Mouse (Mus musculus): ENCODE results near the gene Shcbp1l.
"Not testable (repeated sequence)": the region's sequence is repeated elsewhere in the genome, so short reads cannot be mapped to it uniquely, and the experiment has no call there.

The Shcbp1l gene

GRCm38 (mm10) chr1:153424770-153425584, at the start of gene Shcbp1l:
TSS of gene Shcbp1l (plus strand) at chr1:153425162.
- peak; percentile 92 for DNase-seq (ENCODE audit: low read depth, low spot score)

DNA sequence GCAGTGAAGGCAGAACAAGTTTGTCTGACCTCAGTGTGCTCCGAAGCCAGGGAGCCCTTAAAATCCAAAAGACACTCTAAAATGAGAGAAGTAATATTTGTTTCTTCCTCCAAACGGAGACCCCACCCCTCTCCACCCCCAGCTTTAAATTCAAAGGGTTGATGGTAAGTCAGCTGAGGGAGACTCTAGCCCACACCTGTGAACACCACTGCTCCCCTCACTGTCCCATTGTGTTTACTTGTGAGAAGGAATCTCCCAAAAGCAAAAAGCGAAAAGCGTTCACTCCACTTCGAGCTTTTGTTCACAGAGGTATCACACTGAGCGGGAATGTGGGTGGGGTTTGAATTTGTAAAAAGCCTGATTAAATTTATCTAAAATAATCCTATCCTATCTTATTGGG, 48.5 kb upstream of the Shcbp1l start:
- DNase-seq (ENCODE audit: low read depth, low spot score), result no peak

- no peak for DNase-seq (ENCODE audit: low read depth, low spot score)
Measured at GRCm38 (mm10) chr1:153378587-153378986, 46.4 kb upstream of the Shcbp1l start.

- DNase-seq (ENCODE audit: low read depth, low spot score), result no peak
Measured at GRCm38 (mm10) chr1:153379832-153380231, 45.1 kb upstream of the Shcbp1l start.

DNA sequence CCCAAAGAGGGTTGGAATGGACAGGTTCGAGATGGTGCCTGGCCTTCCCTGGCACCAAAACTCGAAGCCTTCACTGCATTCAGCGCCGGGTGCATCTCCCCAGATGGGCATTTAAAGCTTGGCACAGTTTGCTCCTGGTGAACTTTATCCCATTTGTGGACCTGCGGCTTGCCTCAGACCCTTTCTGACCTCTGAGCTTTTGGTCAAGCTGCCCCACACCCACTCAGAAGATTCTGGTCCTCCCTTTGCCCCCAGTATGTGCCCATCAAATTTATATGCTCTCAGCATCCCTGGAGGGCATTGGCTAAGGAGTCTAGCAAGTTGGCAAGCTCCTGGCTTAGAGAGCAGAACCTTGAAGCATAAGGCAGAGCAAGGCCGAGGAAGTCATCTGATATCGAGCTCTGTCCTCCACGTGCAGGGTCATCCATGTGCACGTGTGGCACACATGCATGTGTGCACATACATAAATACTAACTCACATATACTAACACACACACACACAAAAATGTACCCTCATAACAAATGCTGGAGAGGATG, 44.1 kb upstream of the Shcbp1l start:
- no peak for DNase-seq (ENCODE audit: low read depth, low spot score)

GRCm38 (mm10) chr1:153385081-153385480, 39.9 kb upstream of the Shcbp1l start:
- DNase-seq (ENCODE audit: low read depth, low spot score), result no peak

- not testable (repeated sequence) for DNase-seq (ENCODE audit: low read depth, low spot score)
Measured at GRCm38 (mm10) chr1:153385661-153386060, 39.3 kb upstream of the Shcbp1l start.

DNA sequence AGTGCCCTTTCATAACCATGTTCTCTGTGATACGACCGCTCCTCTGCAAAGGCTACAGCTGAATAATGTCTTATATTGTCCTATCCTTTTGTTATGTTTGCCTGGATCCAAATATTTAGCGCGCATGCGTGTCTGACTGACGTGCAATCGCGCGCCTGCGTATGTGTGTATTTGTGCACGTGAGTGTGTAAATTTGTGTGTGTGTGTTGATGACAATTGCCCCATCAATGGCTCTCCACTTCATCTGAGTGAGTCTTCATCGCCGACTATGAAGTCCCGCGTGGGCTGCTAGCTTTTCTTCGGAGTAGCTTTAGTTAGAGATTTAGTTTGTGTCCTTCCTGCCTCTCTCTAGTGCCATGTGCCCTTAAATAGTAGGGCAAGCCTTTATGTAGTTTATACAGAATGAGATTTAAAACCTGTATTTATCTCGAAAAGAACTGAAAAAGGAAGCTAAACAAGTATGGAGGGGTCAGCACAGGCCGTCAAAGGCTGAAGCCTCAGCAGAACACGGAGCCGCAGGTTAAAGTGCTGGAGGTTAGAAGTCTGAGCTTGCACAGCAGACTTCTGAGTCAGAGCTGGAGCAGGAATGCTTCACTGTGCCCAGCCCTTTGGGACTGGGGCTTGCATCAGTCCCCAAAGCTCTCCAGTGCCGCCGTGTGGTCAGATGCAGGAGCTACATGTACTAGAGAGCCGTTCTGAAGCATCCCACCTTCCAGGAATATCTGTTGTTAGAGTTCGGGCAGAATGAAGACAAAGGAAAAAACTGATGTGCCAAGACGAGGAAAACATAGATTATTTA, 38.5 kb upstream of the Shcbp1l start:
- peak; percentile 63 for DNase-seq (ENCODE audit: low read depth, low spot score)

DNA sequence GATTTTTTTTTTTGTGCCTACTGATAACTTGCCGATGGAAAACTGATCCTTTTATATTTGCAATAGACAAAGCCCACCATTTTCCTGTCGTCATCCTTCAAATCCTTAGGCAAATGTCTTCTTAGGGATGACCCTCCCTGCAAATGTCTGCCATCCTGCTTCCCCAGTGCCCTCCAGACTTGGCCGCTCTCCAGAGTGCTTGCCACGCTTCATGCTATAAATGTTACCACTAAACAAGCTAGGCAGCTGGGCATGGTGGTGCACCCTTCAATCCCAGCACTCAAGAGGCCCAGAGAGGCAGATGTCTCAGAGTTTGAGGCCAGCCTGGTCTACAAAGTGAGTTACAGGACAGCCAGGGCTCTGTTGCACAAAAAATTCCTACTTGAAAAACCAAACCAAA, 29.3 kb upstream of the Shcbp1l start:
- not testable (repeated sequence) for DNase-seq (ENCODE audit: low read depth, low spot score)

DNA sequence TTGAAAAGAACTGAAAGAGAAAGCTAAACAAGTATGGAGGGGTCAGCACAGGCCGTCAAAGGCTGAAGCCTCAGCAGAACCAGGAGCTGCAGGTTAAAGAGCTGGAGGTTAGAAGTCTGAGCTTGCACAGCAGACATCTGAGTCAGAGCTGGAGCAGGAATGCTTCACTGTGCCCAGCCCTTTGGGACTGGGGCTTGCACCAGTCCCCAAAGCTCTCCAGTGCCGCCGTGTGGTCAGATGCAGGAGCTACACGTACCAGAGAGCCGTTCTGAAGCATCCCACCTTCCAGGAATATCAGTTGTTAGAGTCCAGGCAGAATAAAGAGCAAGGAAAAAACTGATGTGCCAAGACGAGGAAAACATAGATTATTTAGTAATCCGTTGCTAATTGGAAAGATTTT, 23.2 kb upstream of the Shcbp1l start:
- peak; percentile 60 for DNase-seq (ENCODE audit: low read depth, low spot score)

GRCm38 (mm10) chr1:153407641-153408040, 17.3 kb upstream of the Shcbp1l start:
- DNase-seq (ENCODE audit: low read depth, low spot score), result peak; percentile 17

- peak; percentile 12 for DNase-seq (ENCODE audit: low read depth, low spot score)
Measured at GRCm38 (mm10) chr1:153408296-153408695, 16.7 kb upstream of the Shcbp1l start.

GRCm38 (mm10) chr1:153410915-153411314, 14.0 kb upstream of the Shcbp1l start:
- not testable (repeated sequence) for DNase-seq (ENCODE audit: low read depth, low spot score)

DNA sequence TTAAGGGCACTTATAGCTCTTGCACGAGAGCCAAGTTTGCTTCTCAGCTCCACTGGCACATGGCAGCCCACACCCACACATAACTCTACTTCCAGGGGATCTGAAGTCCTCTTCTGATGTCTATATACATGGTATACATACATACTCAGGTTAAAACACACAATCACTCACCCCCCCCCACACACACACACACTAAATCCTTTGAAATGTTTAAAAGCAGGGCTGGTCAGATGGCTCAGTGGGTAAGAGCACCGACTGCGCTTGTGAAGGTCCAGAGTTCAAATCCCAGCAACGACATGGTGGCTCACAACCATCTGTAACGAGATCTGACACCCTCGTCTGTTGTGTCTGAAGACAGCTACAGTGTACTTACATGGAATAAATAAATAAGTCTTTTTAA, 13.2 kb upstream of the Shcbp1l start:
- peak; percentile 15 for DNase-seq (ENCODE audit: low read depth, low spot score)

DNA sequence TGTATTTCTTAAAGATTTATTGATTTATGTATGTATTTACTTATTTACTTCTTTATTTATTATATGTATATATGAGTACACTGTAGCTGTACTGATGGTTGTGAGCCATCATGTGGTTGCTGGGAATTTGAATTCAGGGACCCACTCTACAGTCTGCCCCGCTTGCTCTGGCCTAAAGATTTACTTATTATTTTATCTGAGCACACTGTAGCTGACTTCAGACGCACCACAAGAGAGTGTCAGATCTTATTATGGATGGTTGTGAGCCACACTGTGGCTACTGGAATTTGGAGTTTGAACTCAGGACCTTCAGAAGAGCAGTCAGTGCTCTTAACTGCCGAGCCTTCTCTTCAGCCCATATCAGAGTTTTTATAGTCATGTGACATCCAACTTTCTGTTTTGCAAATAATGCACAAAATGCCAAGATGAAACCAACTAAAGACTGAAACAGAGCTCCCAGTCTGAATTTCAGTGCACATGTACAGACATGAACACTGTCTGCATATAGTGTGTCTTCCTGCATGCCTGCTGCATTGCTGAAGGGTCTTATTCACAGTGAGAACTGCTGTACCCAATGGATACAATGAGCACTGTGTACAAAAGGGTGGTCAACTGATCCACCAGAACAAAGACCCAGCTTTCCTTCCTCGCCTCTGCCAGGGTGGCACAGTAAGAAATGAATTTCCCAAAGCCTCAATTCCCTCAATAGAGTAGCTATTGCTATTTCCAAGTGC, 12.1 kb upstream of the Shcbp1l start:
- not testable (repeated sequence) for DNase-seq (ENCODE audit: low read depth, low spot score)

DNA sequence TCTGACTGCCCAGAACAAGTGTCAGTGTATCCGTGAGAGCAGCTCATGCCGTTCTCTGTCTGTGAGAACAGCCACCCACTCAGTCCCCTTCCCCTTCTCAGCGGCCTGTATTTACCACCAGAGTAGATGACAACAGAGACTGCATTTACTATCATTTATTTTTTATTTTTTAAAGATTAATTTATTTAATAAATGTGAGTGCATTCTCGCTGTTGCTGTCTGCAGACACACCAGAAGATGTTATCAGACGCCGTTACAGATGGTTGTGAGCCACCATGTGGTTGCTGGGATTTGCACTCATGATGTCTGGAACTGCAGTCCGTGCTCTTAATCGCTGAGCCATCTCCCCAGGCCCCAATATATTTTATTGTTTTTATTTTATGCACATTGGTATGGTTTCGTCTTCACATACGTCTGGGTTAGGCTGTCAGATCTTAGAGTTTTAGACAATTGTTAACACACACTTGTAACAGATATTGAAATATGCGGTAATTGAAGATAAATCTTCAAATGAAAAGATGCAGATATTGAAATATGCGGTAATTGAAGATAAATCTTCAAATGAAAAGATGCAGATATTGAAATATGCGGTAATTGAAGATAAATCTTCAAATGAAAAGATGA, 11.5 kb upstream of the Shcbp1l start:
- peak; percentile 51 for DNase-seq (ENCODE audit: low read depth, low spot score)

DNA sequence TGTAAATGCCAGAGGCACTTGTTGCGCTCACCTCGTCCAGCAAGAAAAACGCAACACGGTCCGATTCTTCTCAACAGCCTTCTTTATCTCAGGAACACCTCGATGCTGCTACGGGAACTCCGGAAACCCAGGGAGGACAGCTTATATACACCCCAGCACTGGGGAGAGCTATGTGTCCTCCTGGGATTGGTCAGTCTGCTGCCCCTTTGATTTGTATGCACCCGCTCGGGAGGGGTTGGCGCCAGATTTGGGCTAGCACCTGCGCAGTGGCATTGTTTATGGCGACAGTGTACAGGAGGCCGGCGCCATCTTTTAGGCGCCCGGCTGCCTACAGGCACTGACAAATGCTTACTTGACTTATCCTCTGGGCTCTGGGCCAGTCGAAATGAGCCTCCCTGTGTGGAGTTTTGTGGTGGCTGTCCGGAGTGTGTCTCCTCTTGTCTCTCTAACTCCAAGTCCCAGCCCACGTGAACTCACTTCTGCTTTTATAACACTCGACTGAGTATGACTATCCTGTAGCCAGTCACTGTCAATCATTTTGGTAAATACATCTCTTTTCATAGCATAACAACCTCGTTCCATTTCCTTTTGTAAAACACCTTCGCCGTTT, 10.7 kb upstream of the Shcbp1l start:
- DNase-seq (ENCODE audit: low read depth, low spot score), result peak; percentile 94

DNA sequence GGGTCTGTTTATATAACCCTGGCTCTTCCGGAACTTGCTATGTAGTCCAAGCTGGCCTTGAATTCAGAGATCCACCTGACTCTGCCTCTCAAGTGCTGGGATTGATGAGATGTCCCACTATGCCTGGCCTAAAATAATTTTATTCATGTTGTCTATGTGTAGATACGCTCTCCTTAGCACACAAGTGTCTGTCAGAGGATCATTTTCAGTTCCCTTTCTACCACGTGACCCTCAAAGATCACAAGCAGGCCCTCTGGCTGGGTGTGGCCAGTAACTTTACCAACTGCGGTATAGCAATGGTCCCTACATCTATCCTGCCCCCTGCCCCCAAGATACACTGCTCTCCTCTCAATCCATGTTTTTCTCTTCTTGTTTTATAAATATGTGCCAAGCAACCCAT, 10.0 kb upstream of the Shcbp1l start:
- peak; percentile 94 for DNase-seq (ENCODE audit: low read depth, low spot score)

GRCm38 (mm10) chr1:153415742-153416141, 9.2 kb upstream of the Shcbp1l start:
- DNase-seq (ENCODE audit: low read depth, low spot score), result not testable (repeated sequence)

DNA sequence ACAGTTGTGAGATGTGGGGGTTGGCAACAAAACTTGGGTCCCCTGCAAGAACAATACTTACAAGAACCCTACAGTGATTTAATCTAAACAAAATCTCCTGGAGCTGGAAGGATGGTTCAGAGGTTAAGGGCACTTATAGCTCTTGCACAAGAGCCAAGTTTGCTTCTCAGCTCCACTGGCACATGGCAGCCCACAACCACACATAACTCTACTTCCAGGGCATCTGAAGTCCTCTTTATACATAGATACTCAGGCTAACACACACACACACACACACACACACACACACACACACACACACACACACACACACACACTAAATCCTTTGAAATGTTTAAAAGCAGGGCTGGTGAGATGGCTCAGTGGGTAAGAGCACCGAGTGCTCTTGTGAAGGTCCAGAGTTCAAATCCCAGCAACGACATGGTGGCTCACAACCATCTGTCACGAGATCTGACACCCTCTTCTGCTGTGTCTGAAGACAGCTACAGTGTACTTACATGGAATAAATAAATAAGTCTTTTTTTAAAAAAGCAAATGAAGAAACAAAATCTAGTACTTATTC, 8.6 kb upstream of the Shcbp1l start:
- DNase-seq (ENCODE audit: low read depth, low spot score), result peak; percentile 8
